Mouse (Mus musculus) C2C12 (cell line): ENCODE data around the gene Armc8.

Experiments
- CEBPB ChIP-seq: IDR thresholded peaks from one replicate; pipeline ENCODE4 v1.6.1; 2011; ENCODE audit warnings: low read depth, mild to moderate bottlenecking, control low read depth, moderate library complexity
- CTCF ChIP-seq: IDR thresholded peaks from one replicate; pipeline ENCODE4 v1.5.1; 2011; ENCODE audit not compliant: control insufficient read depth, insufficient read depth, insufficient read length
- MAX ChIP-seq: IDR thresholded peaks from one replicate; pipeline ENCODE4 v1.6.1; 2011; ENCODE audit warnings: mild to moderate bottlenecking, control low read depth
- MYOD1 ChIP-seq: IDR thresholded peaks from one replicate; pipeline ENCODE4 v1.6.1; 2011; ENCODE audit warnings: low read depth; ENCODE audit not compliant: control insufficient read depth, insufficient read length
- USF1 ChIP-seq: IDR thresholded peaks from one replicate; pipeline ENCODE4 v1.6.1; 2011; ENCODE audit warnings: low read depth, mild to moderate bottlenecking, control low read depth, moderate library complexity

DNA sequence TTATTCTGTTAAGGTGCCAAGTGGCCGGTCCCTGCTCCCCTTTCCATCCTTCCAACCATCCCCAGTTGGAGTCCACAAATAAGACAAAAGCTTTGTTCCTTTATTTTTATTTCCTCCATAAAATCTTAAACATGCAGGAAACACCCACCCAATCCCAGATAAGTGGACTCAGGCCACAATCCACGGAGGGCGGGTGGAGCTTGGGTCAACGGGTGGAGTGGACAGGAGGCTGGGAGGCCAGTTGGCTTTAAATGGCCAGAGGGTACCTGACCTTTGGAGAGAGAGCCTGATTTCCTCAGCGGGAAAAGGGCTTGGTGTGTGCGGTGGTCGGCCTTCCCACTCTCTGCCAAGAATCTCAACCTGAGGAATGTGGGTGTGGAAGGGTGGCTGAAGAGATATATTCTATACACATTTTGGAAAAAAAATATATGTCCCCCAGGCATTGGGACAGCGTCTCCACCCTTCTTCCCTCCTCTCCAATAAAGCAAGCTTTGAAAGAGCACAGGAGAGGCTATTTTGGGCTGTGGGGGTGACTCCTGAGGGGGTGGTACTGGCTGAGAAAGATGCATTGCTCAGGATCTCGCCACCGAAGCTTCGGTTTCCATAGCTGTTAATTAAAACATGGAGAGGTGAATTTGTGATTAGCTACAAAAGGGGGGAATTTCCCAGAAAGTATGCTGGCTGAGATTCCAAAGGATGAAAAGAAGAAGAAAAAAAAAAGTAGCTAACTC lies 139.9 kb downstream of the Armc8 start:
- TF ChIP-seq CTCF (no peak), USF1 (no peak), CEBPB (no peak), MAX (no peak), MYOD1 (no peak)
